Mouse (Mus musculus) heart, postnatal 0 days (tissue): ENCODE data around the gene E2f4.

Experiments used
- CTCF ChIP-seq: IDR thresholded peaks from 2 replicates; pipeline ENCODE4 v1.5.1; 2016; ENCODE audit warnings: antibody characterized with exemption, control low read depth, low read depth
- EP300 ChIP-seq: IDR thresholded peaks from 2 replicates; pipeline ENCODE4 v1.6.1; 2016; ENCODE audit warnings: antibody characterized with exemption, low read depth

DNA sequence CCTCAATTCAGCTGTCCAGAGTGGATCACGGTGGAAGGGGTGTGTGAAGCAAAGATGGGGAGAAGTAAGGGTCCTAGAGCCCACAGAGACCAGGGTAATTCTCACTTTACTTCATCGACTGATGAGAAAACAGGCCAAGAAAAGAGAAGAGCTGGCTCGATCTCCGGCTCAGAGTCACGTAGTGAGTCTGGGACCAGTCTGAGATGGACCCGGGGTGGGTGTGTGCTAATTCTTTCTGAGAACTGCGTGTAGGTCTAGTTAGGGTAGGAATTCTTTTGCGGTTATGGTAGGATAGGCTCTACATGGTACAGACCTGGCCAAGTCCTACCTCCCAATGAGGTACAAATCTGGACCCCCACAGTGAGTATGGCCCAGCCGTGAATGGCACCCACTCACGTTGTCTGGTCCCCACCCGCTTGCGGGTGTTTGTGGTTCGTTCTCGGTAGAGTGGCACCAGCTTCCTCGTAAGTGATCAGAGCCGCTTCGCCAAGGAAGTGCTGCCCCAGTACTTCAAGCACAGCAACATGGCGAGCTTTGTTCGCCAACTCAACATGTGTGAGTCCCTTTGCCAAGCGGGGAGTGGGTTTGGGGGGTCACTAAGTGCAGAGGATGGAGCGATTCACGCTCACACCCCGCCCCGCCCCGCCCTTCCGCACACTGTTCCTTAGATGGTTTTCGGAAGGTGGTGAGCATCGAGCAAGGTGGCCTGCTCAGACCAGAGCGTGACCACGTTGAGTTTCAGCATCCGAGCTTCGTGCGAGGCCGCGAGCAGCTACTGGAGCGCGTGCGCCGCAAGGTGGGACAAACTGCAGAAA is 27.2 kb upstream of the E2f4 start:
- TF ChIP-seq CTCF (no peak), EP300 (no peak)
